Mouse (Mus musculus): ENCODE data around the gene Gm12216. TPM values are rescaled to one million over a fixed set of nuclear protein-coding genes. Genes with fewer than 3 reads are reported as not detected.

Gene Gm12216
- polyA plus RNA-seq, 1 experiment from 2014 or later = 0.51 TPM

DNA sequence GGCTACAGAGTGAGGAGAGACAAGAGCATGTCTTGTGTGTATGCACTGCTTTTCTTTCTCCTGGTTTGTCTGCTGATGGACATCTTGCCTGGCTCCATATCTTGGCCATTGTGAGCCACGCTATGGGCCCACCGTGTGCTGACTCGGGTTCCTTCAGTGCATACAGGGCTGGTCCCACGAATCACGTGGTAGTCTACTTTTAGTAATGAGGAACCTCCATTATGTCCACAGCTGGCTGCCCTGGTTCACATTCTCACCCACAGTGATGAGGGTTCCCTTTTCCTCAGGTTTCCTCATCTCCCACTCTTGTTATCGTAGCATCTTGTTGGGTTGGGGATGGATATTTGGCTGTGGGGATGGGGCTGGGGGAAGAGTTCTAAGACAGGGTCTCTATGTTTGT is 110.4 kb downstream of the Gm12216 start:
- 61% methylated on average over 6 of the region's 6 CpGs for WGBS
- Histone ChIP-seq H3K27me3 (replicated peaks; ENCODE audit: control insufficient read depth, insufficient read depth, low read length) (no peaks in the 10 kb centered on the region), H3K27ac (ENCODE audit: low read depth, low read length) (no peak overlapping the region), H3K4me1 (replicated peaks; ENCODE audit: control insufficient read depth, insufficient read depth, low read length) (no peaks in the 10 kb centered on the region), H3K9ac (ENCODE audit: low read depth, low read length) (no peak overlapping the region), H3K36me3 (ENCODE audit: control insufficient read depth, insufficient read depth, low read length) (no peaks in the 10 kb centered on the region), H3K4me3 (ENCODE audit: low read depth, low read length) (no peak overlapping the region), H3K9me3 (ENCODE audit: control insufficient read depth, low read length) (no peaks in the 10 kb centered on the region), H3K4me2 (no peak overlapping the region)
- no peak for DNase-seq (ENCODE audit: low spot score)
- ATAC-seq (replicated peaks; ENCODE audit: low FRiP score) = no peak

DNA sequence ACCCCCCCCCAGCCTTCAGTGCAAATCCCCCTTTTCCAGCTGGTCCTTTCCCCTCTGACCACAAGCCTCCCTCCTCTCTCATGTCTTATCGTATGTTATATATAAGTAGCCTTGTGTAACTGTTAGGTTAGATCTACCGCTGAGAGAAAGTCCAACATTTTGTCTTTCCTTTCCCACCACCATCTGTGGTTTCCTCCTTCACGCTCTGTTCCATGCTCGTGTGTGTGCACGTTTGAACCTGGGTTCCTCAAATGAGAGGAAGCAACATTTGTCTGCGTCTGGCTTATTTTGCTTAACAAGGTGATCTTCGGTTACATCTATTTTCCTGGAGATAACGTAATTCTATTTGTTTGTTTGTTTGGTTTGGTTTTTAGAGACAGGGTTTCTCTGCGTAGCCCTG is 111.1 kb downstream of the Gm12216 start:
- no peaks in the 10 kb centered on the region for H3K9me3 ChIP-seq (ENCODE audit: control insufficient read depth, low read length)
- no peak overlapping the region for H3K4me2 ChIP-seq
- no peak for ATAC-seq (replicated peaks; ENCODE audit: low FRiP score)
- H3K9ac ChIP-seq (ENCODE audit: low read depth, low read length) = no peak overlapping the region
- no peaks in the 10 kb centered on the region for H3K4me1 ChIP-seq (replicated peaks; ENCODE audit: control insufficient read depth, insufficient read depth, low read length)
- DNase-seq (ENCODE audit: low spot score) = no peak
- H3K4me3 ChIP-seq (ENCODE audit: low read depth, low read length) = no peak overlapping the region
- no peaks in the 10 kb centered on the region for H3K27me3 ChIP-seq (replicated peaks; ENCODE audit: control insufficient read depth, insufficient read depth, low read length)
- no peak overlapping the region for H3K27ac ChIP-seq (ENCODE audit: low read depth, low read length)
- H3K36me3 ChIP-seq (ENCODE audit: control insufficient read depth, insufficient read depth, low read length) = no peaks in the 10 kb centered on the region
- WGBS = 55% methylated on average over 9 of the region's 9 CpGs

DNA sequence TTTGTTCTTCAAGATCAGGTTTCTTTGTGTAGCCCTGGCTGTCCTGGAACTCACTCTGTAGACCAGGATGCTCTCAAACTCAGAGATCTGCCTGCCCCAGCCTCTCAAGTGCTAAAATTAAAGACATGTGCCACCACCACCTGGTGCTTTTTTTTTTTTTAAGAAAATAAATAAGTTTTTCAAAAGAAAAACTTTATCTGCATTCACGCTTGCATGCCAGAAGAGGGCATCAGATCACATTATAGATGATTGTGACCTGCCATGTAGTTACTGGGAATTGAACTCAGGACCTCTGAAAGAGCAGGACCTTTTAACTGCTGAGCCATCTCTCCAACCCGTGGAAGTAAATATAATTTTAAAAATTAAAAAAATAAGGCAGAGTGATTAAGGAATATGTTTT is 113.8 kb downstream of the Gm12216 start:
- no peaks in the 10 kb centered on the region for H3K9me3 ChIP-seq (ENCODE audit: control insufficient read depth, low read length)
- H3K9ac ChIP-seq (ENCODE audit: low read depth, low read length) = no peak overlapping the region
- no peaks in the 10 kb centered on the region for H3K36me3 ChIP-seq (ENCODE audit: control insufficient read depth, insufficient read depth, low read length)
- H3K4me2 ChIP-seq = no peak overlapping the region
- ATAC-seq (replicated peaks; ENCODE audit: low FRiP score) (no peak), DNase-seq (ENCODE audit: low spot score) (no peak)
- no peak overlapping the region for H3K4me3 ChIP-seq (ENCODE audit: low read depth, low read length)
- 72% methylated on average over 2 of the region's 2 CpGs for WGBS
- H3K27me3 ChIP-seq (replicated peaks; ENCODE audit: control insufficient read depth, insufficient read depth, low read length) = no peaks in the 10 kb centered on the region
- no peak overlapping the region for H3K27ac ChIP-seq (ENCODE audit: low read depth, low read length)
- no peaks in the 10 kb centered on the region for H3K4me1 ChIP-seq (replicated peaks; ENCODE audit: control insufficient read depth, insufficient read depth, low read length)

DNA sequence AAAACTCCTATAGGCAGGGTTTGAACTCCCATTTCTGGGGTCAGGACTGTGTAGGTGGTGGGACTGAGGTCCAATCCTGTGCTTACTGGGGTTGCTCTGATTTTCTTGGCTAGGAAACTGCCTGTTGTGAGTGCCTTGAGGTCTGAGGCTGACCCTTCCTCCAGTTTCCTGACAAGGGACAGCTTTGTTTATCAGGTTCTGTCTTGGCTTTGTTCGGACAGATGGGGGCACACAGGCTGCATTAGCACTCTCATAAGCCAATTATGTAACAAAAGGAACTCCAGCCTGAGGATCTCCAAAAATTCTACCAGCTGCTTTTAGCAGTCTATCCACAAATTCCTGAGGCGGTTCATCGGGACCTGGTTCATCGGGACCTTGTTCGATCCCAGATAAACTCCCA is 116.7 kb downstream of the Gm12216 start:
- no peaks in the 10 kb centered on the region for H3K4me1 ChIP-seq (replicated peaks; ENCODE audit: control insufficient read depth, insufficient read depth, low read length)
- no peak overlapping the region for H3K4me2 ChIP-seq
- H3K9ac ChIP-seq (ENCODE audit: low read depth, low read length) = peak overlapping the region; percentile 20; the same call in 1 of the 2 replicates
- no peak for ATAC-seq (replicated peaks; ENCODE audit: low FRiP score)
- 39% methylated on average over 5 of the region's 5 CpGs for WGBS
- no peak overlapping the region for H3K27ac ChIP-seq (ENCODE audit: low read depth, low read length)
- H3K36me3 ChIP-seq (ENCODE audit: control insufficient read depth, insufficient read depth, low read length) = no peaks in the 10 kb centered on the region
- no peak overlapping the region for H3K4me3 ChIP-seq (ENCODE audit: low read depth, low read length)
- H3K9me3 ChIP-seq (ENCODE audit: control insufficient read depth, low read length) = no peaks in the 10 kb centered on the region
- DNase-seq (ENCODE audit: low spot score) = no peak
- no peaks in the 10 kb centered on the region for H3K27me3 ChIP-seq (replicated peaks; ENCODE audit: control insufficient read depth, insufficient read depth, low read length)

DNA sequence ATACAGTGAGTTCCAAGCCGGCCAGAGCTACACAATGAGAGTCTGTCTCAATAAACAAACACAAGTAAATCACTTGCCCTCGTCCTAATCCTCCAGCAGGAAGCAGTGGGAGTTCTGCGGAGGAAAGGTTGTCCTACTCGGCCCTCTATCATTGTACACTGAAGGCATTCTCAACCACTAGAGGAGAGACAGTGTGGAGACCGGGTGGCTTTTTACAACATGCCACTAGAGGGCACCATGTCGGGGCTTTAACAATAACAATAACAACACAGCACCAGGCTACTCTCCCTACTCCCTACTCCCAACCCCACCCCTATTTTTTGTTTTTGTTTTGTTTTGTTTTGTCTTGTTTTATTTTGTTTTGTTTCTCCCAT is 121.5 kb downstream of the Gm12216 start:
- Histone ChIP-seq H3K4me2 (no peak overlapping the region), H3K4me3 (ENCODE audit: low read depth, low read length) (no peak overlapping the region), H3K36me3 (ENCODE audit: control insufficient read depth, insufficient read depth, low read length) (no peaks in the 10 kb centered on the region), H3K27me3 (replicated peaks; ENCODE audit: control insufficient read depth, insufficient read depth, low read length) (no peaks in the 10 kb centered on the region), H3K9ac (ENCODE audit: low read depth, low read length) (no peak overlapping the region), H3K4me1 (replicated peaks; ENCODE audit: control insufficient read depth, insufficient read depth, low read length) (no peaks in the 10 kb centered on the region), H3K9me3 (ENCODE audit: control insufficient read depth, low read length) (no peaks in the 10 kb centered on the region), H3K27ac (ENCODE audit: low read depth, low read length) (no peak overlapping the region)
- whole genome bisulfite sequencing = 37% methylated on average over 6 of the region's 6 CpGs
- ATAC-seq (replicated peaks; ENCODE audit: low FRiP score) (peak; percentile 75), DNase-seq (ENCODE audit: low spot score) (no peak)

DNA sequence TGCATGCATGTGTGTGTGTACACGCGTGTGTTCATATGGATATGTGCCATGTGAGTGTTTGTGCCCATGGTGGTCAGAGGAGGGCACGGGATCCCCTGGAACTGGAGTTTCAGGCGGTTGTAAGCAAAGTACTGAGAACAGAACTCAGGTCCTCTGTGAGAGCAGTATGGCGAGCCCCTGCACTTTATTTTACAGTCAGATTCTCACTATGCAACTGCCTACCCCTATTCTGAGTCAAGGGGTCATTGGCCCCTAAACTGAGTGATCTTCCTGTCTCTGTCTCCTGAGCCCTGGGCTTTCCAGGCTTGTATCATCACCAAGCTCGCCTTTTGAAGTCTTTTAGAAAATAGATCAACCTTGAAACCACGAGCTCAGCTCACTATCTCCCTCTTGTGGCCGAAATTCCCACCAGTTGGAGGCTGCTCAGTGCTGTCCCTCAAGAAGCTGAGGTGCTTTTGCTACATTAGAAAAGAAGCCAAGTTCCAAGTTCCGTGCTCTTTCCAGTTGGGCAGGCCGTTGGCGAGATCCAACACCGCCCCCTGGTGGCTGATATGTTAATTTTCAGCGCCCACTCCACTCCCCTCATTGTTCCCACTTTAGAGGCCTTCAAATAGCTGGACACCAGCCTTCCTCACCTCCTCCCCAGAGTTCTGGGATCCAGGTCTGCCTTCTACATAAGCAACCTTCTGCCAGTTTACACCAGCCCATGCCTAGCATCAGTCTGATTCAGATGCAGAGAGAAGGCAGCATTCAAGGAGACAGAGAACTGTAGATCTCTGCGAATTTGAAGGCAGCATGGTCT is 122.1 kb downstream of the Gm12216 start:
- Histone ChIP-seq H3K9me3 (ENCODE audit: control insufficient read depth, low read length) (no peaks in the 10 kb centered on the region), H3K4me1 (replicated peaks; ENCODE audit: control insufficient read depth, insufficient read depth, low read length) (no peaks in the 10 kb centered on the region), H3K27ac (ENCODE audit: low read depth, low read length) (no peak overlapping the region), H3K4me2 (no peak overlapping the region), H3K9ac (ENCODE audit: low read depth, low read length) (no peak overlapping the region), H3K36me3 (ENCODE audit: control insufficient read depth, insufficient read depth, low read length) (no peaks in the 10 kb centered on the region), H3K4me3 (ENCODE audit: low read depth, low read length) (no peak overlapping the region), H3K27me3 (replicated peaks; ENCODE audit: control insufficient read depth, insufficient read depth, low read length) (no peaks in the 10 kb centered on the region)
- ATAC-seq (replicated peaks; ENCODE audit: low FRiP score) (peak; percentile 74), DNase-seq (ENCODE audit: low spot score) (peak; percentile 68)
- 42% methylated on average over 14 of the region's 14 CpGs for WGBS

DNA sequence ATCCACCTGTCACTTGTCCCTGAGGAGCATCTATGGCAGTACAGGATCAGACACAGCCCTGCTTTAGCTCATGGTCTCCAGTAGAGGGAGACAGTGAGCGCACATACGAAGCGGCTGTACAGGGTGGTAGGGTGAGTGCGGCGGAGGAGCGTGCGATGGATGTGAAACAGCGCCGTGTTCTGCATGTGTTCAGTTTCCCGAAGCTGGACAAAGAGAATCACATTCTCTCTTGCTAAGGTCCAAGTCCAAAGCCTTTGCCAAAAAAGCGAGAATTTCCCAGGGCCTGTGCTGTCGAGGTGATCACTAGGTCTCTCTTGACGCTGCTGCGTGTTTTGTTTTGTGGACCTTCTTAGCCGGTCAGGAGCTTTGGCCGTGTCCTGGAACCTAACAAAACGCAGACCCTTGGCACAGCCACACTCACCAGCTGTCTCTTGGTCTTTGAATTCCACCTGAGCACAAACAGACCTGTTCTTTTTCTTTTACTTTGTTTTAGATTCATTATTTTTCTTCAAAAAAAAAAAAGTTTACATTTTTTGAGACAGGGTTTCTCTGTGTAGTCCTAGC is 123.3 kb downstream of the Gm12216 start:
- Histone ChIP-seq H3K27me3 (replicated peaks; ENCODE audit: control insufficient read depth, insufficient read depth, low read length) (no peaks in the 10 kb centered on the region), H3K4me3 (ENCODE audit: low read depth, low read length) (peak overlapping the region; percentile 0; the same call in 1 of the 2 replicates), H3K36me3 (ENCODE audit: control insufficient read depth, insufficient read depth, low read length) (no peaks in the 10 kb centered on the region), H3K9me3 (ENCODE audit: control insufficient read depth, low read length) (no peaks in the 10 kb centered on the region), H3K27ac (ENCODE audit: low read depth, low read length) (no peak overlapping the region), H3K4me1 (replicated peaks; ENCODE audit: control insufficient read depth, insufficient read depth, low read length) (no peaks in the 10 kb centered on the region), H3K4me2 (peak overlapping the region; percentile 52), H3K9ac (ENCODE audit: low read depth, low read length) (no peak overlapping the region)
- peak; percentile 80 for ATAC-seq (replicated peaks; ENCODE audit: low FRiP score)
- 32% methylated on average over 17 of the region's 17 CpGs for WGBS
- peak; percentile 59 for DNase-seq (ENCODE audit: low spot score)

DNA sequence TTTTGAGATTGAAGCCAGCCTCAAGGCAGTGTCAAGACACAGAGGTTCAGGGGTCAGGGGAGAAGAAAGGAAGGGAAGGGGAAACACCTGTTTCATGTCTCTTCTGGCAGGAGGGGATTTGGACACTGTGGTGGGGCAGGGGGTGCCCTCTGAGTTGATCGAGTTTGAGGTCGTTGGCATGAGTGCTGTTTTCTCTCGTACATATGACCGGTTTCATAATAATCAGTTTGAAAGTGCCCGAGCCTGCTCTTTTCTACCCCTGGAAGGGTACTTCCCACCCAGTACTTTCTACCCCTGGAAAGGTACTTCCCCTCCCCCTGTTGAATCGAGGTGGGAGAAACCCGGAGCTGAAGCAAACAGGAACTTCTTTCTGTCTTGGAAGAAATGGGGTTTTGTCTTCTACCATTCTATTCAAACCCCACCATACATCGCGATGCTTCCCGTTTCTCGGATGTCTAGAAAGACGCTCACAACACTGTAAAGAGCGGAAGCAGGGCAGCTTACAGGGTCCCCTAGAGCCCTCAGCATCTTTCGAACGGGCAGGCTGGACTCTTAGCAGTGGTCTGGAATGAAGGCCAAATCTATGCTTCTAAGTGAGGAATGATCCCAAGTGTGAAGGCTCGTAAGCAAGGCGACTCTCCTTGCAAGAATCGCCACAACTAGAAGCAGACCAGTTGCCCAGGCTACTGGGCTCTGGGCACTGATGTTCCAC is 123.9 kb downstream of the Gm12216 start:
- Histone ChIP-seq H3K4me1 (replicated peaks; ENCODE audit: control insufficient read depth, insufficient read depth, low read length) (no peaks in the 10 kb centered on the region), H3K27me3 (replicated peaks; ENCODE audit: control insufficient read depth, insufficient read depth, low read length) (no peaks in the 10 kb centered on the region), H3K36me3 (ENCODE audit: control insufficient read depth, insufficient read depth, low read length) (no peaks in the 10 kb centered on the region), H3K9ac (ENCODE audit: low read depth, low read length) (no peak overlapping the region), H3K27ac (ENCODE audit: low read depth, low read length) (no peak overlapping the region), H3K4me2 (no peak overlapping the region; the same call in 1 of the 2 replicates), H3K4me3 (ENCODE audit: low read depth, low read length) (peak overlapping the region; percentile 0; the same call in 1 of the 2 replicates), H3K9me3 (ENCODE audit: control insufficient read depth, low read length) (no peaks in the 10 kb centered on the region)
- DNase-seq (ENCODE audit: low spot score) (no peak), ATAC-seq (replicated peaks; ENCODE audit: low FRiP score) (no peak)
- WGBS = 62% methylated on average over 18 of the region's 18 CpGs

Measured in liver, embryonic 11.5 days (tissue).